Mouse (Mus musculus) hindbrain, postnatal 0 days (tissue): ENCODE measurements around the gene Whamm. TPM values are rescaled to one million over a fixed set of nuclear protein-coding genes. Genes with fewer than 3 reads are reported as not detected.

ENCODE experiments used
- ATAC-seq: fragments of 200-750 bp; cut with Nextera tagmentation; 2 replicates; pipeline ENCODE4 v1.8.0; 2017; ENCODE audit warnings: mild to moderate bottlenecking, moderate TSS enrichment, moderate library complexity
- DNase-seq: peaks from one replicate; pipeline ENCODE4 v3.0.0-alpha.2; 2015; ENCODE audit warnings: low spot score
- H3K27ac ChIP-seq: fragments of 300-500 bp; sonication (generic); 2 replicates; pipeline ENCODE4 v1.5.1; 2014; ENCODE audit warnings: mild to moderate bottlenecking
- H3K27me3 ChIP-seq: fragments of 300-500 bp; sonication (generic); 2 replicates; pipeline ENCODE4 v1.6.1; 2014; ENCODE audit warnings: low read length, mixed read lengths; ENCODE audit not compliant: insufficient read depth
- H3K36me3 ChIP-seq: fragments of 300-500 bp; sonication (generic); 2 replicates; pipeline ENCODE4 v1.6.1; 2014; ENCODE audit warnings: low read length, mixed read lengths; ENCODE audit not compliant: insufficient read depth
- H3K4me1 ChIP-seq: fragments of 300-500 bp; sonication (generic); 2 replicates; pipeline ENCODE4 v1.6.1; 2014; ENCODE audit warnings: antibody characterized with exemption, low read length, mixed read lengths; ENCODE audit not compliant: insufficient read depth
- H3K4me2 ChIP-seq: fragments of 300-500 bp; sonication (generic); 2 replicates; pipeline ENCODE4 v1.6.1; 2014; ENCODE audit warnings: low read depth, mild to moderate bottlenecking, low read length, moderate library complexity, mixed read lengths
- H3K4me3 ChIP-seq: fragments of 300-500 bp; sonication (generic); 2 replicates; pipeline ENCODE4 v1.5.1; 2014; ENCODE audit warnings: low read length
- H3K9ac ChIP-seq: fragments of 300-500 bp; sonication (generic); replicated peaks from 2 replicates; pipeline ENCODE4 v1.6.1; 2014; ENCODE audit warnings: mild to moderate bottlenecking, low read length, moderate library complexity, mixed read lengths
- H3K9me3 ChIP-seq: fragments of 300-500 bp; sonication (generic); 2 replicates; pipeline ENCODE4 v1.6.1; 2016; ENCODE audit warnings: low read length, mixed read lengths
- CTCF ChIP-seq: IDR thresholded peaks from 2 replicates; pipeline ENCODE4 v1.5.1; 2016; ENCODE audit warnings: antibody characterized with exemption, control low read depth, low read depth
- WGBS: fragments of 180-500 bp; shearing (Covaris S2); extraction: QIAGEN DNeasy Blood & Tissue Kit; methylation state at CpG from one replicate; pipeline ENCODE4 v1.1.7; 2014; 5-methylcytosine and 5-hydroxymethylcytosine counted together
- polyA plus RNA-seq: library from polyadenylated mRNA; unstranded; fragments of >200 nt; fragmentation: Nextera tagmentation; extraction: Ambion mirVana; gene quantifications from 2 replicates; pipeline ENCODE4 v1.2.1, GENCODE M21; 2015
- total RNA-seq: library from RNA; depleted of rRNA; stranded (reverse); fragments of >200 nt; gene quantifications from 2 replicates; pipeline ENCODE4 v1.2.3, GENCODE M21; 2014

Gene Whamm
- total and polyA plus RNA-seq, 2 experiments from 2014 or later: 5.1 to 7.0 TPM

DNA sequence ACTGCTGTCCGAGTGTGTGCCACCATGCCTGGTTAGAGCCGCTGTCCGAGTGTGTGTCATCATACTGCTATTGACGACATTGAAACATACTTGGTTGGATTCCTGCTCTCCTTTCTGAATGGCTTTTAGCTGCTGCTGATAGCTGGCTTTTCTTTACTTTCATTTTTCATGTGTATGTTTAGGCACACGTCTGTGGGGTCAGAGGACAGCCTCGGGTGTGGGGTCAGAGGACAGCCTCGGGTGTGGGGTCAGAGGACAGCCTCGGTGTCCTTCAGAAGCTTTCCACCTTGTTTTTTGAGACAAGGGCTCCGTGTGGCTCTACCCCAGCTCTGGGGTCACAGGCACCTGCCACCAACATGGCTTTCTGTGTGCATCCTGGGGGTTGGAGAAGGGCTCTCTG, 21.6 kb downstream of the Whamm start:
- Histone ChIP-seq H3K4me2 (no peak overlapping the region), H3K4me1 (no peaks in the 10 kb centered on the region), H3K27ac (no peak overlapping the region), H3K27me3 (no peaks in the 10 kb centered on the region), H3K4me3 (no peak overlapping the region), H3K9me3 (no peaks in the 10 kb centered on the region), H3K9ac (no peak overlapping the region), H3K36me3 (peaks cover 66% of the 10 kb centered on the region)
- WGBS: 90% methylated on average over 9 of the region's 9 CpGs
- no peak for DNase-seq
- ATAC-seq: no peak
- no peak for TF ChIP-seq CTCF

DNA sequence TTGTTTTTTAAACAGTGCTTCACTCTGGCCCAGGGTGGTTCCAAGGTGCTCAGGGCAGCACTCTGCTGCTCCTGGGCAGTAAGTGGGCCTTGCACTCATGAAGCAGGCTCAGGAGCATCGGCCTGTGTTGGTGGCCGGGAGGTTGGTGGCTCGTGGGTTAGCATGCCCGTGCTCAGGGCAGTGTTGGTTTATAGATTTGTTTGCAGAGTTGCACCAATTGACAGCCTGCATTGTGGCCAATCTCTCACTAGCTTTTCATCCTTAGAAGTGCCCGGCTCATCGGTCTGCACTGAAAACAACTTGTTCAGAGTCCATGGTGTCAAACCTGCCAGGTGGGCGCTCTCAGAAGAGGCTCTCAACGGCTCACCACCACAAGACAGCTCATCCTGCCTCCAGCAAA, 22.3 kb downstream of the Whamm start:
- WGBS: 97% methylated on average over 8 of the region's 8 CpGs

GRCm38 (mm10) chr7:81595056-81595455, 24.0 kb downstream of the Whamm start:
- Histone ChIP-seq H3K27ac (no peak overlapping the region), H3K4me3 (no peak overlapping the region), H3K4me1 (no peaks in the 10 kb centered on the region), H3K9me3 (no peaks in the 10 kb centered on the region), H3K9ac (no peak overlapping the region), H3K36me3 (peaks cover 71% of the 10 kb centered on the region), H3K27me3 (no peaks in the 10 kb centered on the region), H3K4me2 (no peak overlapping the region)
- 82% methylated on average over 5 of the region's 5 CpGs for WGBS
- DNase-seq (no peak), ATAC-seq (no peak)
- no peak for TF ChIP-seq CTCF

More for the DNA sequence above, 22.3 kb downstream of the Whamm start:
- Histone ChIP-seq H3K36me3 (peaks cover 71% of the 10 kb centered on the region), H3K27ac (no peak overlapping the region), H3K9ac (no peak overlapping the region), H3K4me2 (no peak overlapping the region), H3K27me3 (no peaks in the 10 kb centered on the region), H3K9me3 (no peaks in the 10 kb centered on the region), H3K4me1 (no peaks in the 10 kb centered on the region), H3K4me3 (no peak overlapping the region)
- no peak for TF ChIP-seq CTCF
- DNase-seq (no peak), ATAC-seq (no peak)

DNA sequence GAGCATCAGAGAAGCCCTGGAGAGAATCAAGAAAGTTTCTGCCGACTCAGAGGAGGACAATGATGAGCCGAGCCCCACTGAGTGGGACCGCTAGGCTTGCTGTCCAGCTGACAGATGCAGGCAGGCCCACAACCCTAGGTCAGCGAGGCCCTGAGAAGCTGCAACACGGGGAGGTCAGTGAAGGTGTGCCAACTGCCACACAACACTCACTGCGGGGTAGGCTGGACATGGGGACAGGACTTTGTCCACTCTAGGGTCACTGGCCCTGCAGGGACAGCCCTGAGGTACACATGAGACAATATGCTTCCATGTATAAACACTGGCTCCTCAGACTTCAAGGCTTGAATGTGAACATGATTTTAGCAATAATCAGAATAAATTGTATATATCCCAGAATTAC, 25.0 kb downstream of the Whamm start:
- no peak for DNase-seq
- no peaks in the 10 kb centered on the region for H3K9me3 ChIP-seq
- no peak overlapping the region for H3K4me3 ChIP-seq
- peaks cover 65% of the 10 kb centered on the region for H3K36me3 ChIP-seq
- 85% methylated on average over 6 of the region's 6 CpGs for WGBS
- ATAC-seq: no peak
- no peak overlapping the region for H3K9ac ChIP-seq
- H3K4me1 ChIP-seq: no peaks in the 10 kb centered on the region
- TF ChIP-seq CTCF: no peak
- H3K27me3 ChIP-seq: no peaks in the 10 kb centered on the region
- no peak overlapping the region for H3K4me2 ChIP-seq
- no peak overlapping the region for H3K27ac ChIP-seq

DNA sequence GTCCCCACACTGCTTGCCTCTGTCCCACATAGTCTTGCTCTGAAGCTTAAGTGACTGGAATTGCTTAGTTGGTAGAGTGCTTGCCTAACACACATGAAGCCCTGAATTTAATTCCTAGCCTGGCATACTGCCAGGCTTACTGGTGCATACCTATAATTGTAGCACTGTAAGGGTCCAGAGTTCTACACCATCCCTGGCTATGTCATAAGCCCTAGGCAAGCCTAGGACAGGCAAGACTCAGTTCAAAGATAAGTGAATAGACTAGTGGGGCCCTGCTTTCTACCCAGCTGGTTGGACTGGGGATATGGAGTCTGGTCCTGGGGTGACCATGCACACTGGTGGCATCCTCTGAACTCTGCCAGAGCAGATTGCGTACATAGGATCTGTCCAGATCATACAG, 26.6 kb downstream of the Whamm start:
- WGBS: 96% methylated on average over 1 of the region's 1 CpGs
- Histone ChIP-seq H3K27ac (no peak overlapping the region), H3K4me1 (no peaks in the 10 kb centered on the region), H3K27me3 (no peaks in the 10 kb centered on the region), H3K9ac (no peak overlapping the region), H3K9me3 (no peaks in the 10 kb centered on the region), H3K4me2 (no peak overlapping the region), H3K4me3 (no peak overlapping the region), H3K36me3 (peaks cover 49% of the 10 kb centered on the region)
- peak; percentile 39; the same call in 1 of the 2 replicates for ATAC-seq
- TF ChIP-seq CTCF: no peak
- no peak for DNase-seq

- TF ChIP-seq CTCF: no peak
Observed at GRCm38 (mm10) chr7:81599379-81600280, 28.6 kb downstream of the Whamm start.

DNA sequence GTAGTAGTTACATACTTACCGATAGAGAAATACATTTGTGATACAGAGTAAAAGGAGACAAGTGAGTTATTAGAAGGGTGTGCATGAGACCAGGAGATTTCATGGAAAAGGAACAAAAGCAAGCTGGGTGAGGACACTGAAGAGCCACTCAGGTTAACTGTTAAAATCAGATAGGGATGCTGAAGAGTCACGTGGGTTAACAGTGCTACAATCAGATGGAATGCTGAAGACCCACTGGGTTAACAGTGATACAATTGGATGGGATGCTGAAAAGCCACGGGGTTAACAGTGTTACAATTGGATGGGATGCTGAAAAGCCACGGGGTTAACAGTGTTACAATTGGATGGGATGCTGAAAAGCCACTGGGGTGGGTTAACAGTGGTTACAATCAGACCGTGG, 33.9 kb downstream of the Whamm start:
- no peaks in the 10 kb centered on the region for H3K27me3 ChIP-seq
- WGBS: 73% methylated on average over 5 of the region's 5 CpGs
- ATAC-seq: no peak
- H3K4me3 ChIP-seq: no peak overlapping the region
- DNase-seq: no peak
- H3K4me1 ChIP-seq: no peaks in the 10 kb centered on the region
- H3K9ac ChIP-seq: no peak overlapping the region
- no peak for TF ChIP-seq CTCF
- no peaks in the 10 kb centered on the region for H3K36me3 ChIP-seq
- no peak overlapping the region for H3K4me2 ChIP-seq
- H3K27ac ChIP-seq: no peak overlapping the region
- no peaks in the 10 kb centered on the region for H3K9me3 ChIP-seq

More at GRCm38 (mm10) chr7:81599379-81600280, 28.6 kb downstream of the Whamm start:
- H3K9me3 ChIP-seq: no peaks in the 10 kb centered on the region
- no peak overlapping the region for H3K4me2 ChIP-seq
- ATAC-seq (no peak), DNase-seq (no peak)
- no peak overlapping the region for H3K4me3 ChIP-seq
- no peaks in the 10 kb centered on the region for H3K4me1 ChIP-seq
- H3K9ac ChIP-seq: no peak overlapping the region
- H3K27ac ChIP-seq: 0 out of 2 replicates have a peak overlapping the region, but pooled peaks have one; percentile 26
- peaks cover 32% of the 10 kb centered on the region for H3K36me3 ChIP-seq
- no peaks in the 10 kb centered on the region for H3K27me3 ChIP-seq
- 61% methylated on average over 8 of the region's 8 CpGs for WGBS
